Mouse (Mus musculus) kidney, embryonic 16.5 days (tissue): ENCODE measurements around the gene Dusp9. TPM values are rescaled to one million over a fixed set of nuclear protein-coding genes. Genes with fewer than 3 reads are reported as not detected.

Source experiments
- ATAC-seq: fragments of 200-750 bp; cut with Nextera tagmentation; 2 replicates; pipeline ENCODE4 v1.8.0; 2017; ENCODE audit warnings: moderate TSS enrichment; ENCODE audit not compliant: low FRiP score, low TSS enrichment
- H3K27ac ChIP-seq: fragments of 300-500 bp; sonication (generic); 2 replicates; pipeline ENCODE4 v1.5.1; 2014; ENCODE audit warnings: low read length
- H3K27me3 ChIP-seq: fragments of 300-500 bp; sonication (generic); 2 replicates; pipeline ENCODE4 v1.6.1; 2014; ENCODE audit warnings: low read length, control low read depth, mixed read lengths; ENCODE audit not compliant: insufficient read depth
- H3K36me3 ChIP-seq: fragments of 300-500 bp; sonication (generic); 2 replicates; pipeline ENCODE4 v1.6.1; 2014; ENCODE audit warnings: low read length, control low read depth, mixed read lengths; ENCODE audit not compliant: insufficient read depth
- H3K4me1 ChIP-seq: fragments of 300-500 bp; sonication (generic); 2 replicates; pipeline ENCODE4 v1.6.1; 2014; ENCODE audit warnings: low read length, control low read depth, mixed read lengths; ENCODE audit not compliant: insufficient read depth
- H3K4me2 ChIP-seq: fragments of 300-500 bp; sonication (generic); replicated peaks from 2 replicates; pipeline ENCODE4 v1.6.1; 2014; ENCODE audit warnings: low read depth, low read length
- H3K4me3 ChIP-seq: fragments of 300-500 bp; sonication (generic); 2 replicates; pipeline ENCODE4 v1.5.1; 2014; ENCODE audit warnings: mild to moderate bottlenecking, low read length
- H3K9ac ChIP-seq: fragments of 300-500 bp; sonication (generic); replicated peaks from 2 replicates; pipeline ENCODE4 v1.6.1; 2014; ENCODE audit warnings: low read length
- H3K9me3 ChIP-seq: fragments of 300-500 bp; sonication (generic); 2 replicates; pipeline ENCODE4 v1.6.1; 2016; ENCODE audit warnings: low read length, control low read depth
- WGBS: fragments of 180-500 bp; shearing (Covaris S2); extraction: QIAGEN DNeasy Blood & Tissue Kit; methylation state at CpG from one replicate; pipeline ENCODE4 v1.1.7; 2014; 5-methylcytosine and 5-hydroxymethylcytosine counted together
- polyA plus RNA-seq: library from polyadenylated mRNA; unstranded; fragments of >200 nt; fragmentation: Nextera tagmentation; extraction: Ambion mirVana; gene quantifications from 2 replicates; pipeline ENCODE4 v1.2.1, GENCODE M21; 2015

Dusp9 gene
- polyA plus RNA-seq, result 28.9 and 30.5 TPM in 2 replicates

DNA sequence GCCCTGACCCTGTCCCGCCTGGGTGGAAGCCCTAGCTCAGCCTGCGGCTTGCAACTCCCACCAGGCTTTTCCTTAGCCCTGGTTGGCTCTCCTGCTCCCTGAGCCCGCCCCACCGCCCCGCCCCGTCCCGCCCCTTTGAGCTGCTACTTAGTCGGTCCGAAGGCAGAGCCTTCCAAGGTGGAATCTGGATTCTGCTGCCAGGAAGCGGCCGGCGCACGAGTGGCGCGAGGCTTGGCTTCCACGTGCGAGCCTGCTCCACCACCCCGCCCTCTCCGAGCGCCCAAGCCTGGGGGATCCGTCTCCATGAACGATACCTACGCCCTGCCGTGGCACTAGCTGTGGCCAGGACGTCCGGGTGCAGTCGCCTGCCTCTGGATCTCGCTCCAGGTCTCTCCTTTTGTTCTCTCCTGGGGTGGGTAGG lies at the start of gene Dusp9:
Gene Dusp9, plus strand, starts transcription at position 165 of the 421 bp plus-strand sequence.
- no peaks in the 10 kb centered on the region for H3K36me3 ChIP-seq
- peak within 1 kb of the TSS; percentile 67 for H3K4me2 ChIP-seq
- H3K27me3 ChIP-seq, result peaks cover 35% of the 10 kb centered on the region
- peak within 1 kb of the TSS; percentile 50 for H3K4me3 ChIP-seq
- no peaks in the 10 kb centered on the region for H3K9me3 ChIP-seq
- H3K9ac ChIP-seq, result peak within 1 kb of the TSS; percentile 53
- WGBS, result 27% methylated on average over 28 of the region's 28 CpGs
- ATAC-seq, result peak; percentile 86
- no peaks in the 10 kb centered on the region for H3K4me1 ChIP-seq
- no peak within 1 kb of the TSS for H3K27ac ChIP-seq

GRCm38 (mm10) chrX:73593212-73593611 lies 46.0 kb upstream of the Dusp9 start:
- Histone ChIP-seq H3K36me3 (no peaks in the 10 kb centered on the region), H3K27ac (no peak overlapping the region), H3K9me3 (no peaks in the 10 kb centered on the region), H3K27me3 (peaks cover 4% of the 10 kb centered on the region; the same call in 1 of the 2 replicates), H3K4me2 (no peak overlapping the region), H3K4me1 (peaks cover 6% of the 10 kb centered on the region), H3K9ac (no peak overlapping the region), H3K4me3 (no peak overlapping the region)
- WGBS, result 34% methylated on average over 6 of the region's 6 CpGs
- no peak for ATAC-seq

- peak overlapping the region; percentile 43; the same call in 1 of the 2 replicates for H3K27ac ChIP-seq
- WGBS, result 33% methylated on average over 12 of the region's 12 CpGs
- ATAC-seq, result peak; percentile 78
These were observed 44.6 kb upstream of the Dusp9 start for GRCm38 (mm10) chrX:73594451-73595121.

GRCm38 (mm10) chrX:73595297-73595938 lies 43.8 kb upstream of the Dusp9 start:
- ATAC-seq, result no peak
- WGBS, result 58% methylated on average over 4 of the region's 4 CpGs
- H3K9ac ChIP-seq, result no peak overlapping the region
- no peaks in the 10 kb centered on the region for H3K36me3 ChIP-seq
- H3K9me3 ChIP-seq, result no peaks in the 10 kb centered on the region
- H3K4me2 ChIP-seq, result no peak overlapping the region
- H3K4me3 ChIP-seq, result no peak overlapping the region
- H3K4me1 ChIP-seq, result peaks cover 6% of the 10 kb centered on the region
- peaks cover 4% of the 10 kb centered on the region; the same call in 1 of the 2 replicates for H3K27me3 ChIP-seq
- H3K27ac ChIP-seq, result peak overlapping the region; percentile 43; the same call in 1 of the 2 replicates

More at GRCm38 (mm10) chrX:73594451-73595121, 44.6 kb upstream of the Dusp9 start:
- Histone ChIP-seq H3K4me1 (peaks cover 6% of the 10 kb centered on the region), H3K9ac (no peak overlapping the region), H3K4me2 (0 out of 2 replicates have a peak overlapping the region, but pooled peaks have one; percentile 10), H3K27me3 (peaks cover 4% of the 10 kb centered on the region; the same call in 1 of the 2 replicates), H3K9me3 (no peaks in the 10 kb centered on the region), H3K36me3 (no peaks in the 10 kb centered on the region), H3K4me3 (no peak overlapping the region)

DNA sequence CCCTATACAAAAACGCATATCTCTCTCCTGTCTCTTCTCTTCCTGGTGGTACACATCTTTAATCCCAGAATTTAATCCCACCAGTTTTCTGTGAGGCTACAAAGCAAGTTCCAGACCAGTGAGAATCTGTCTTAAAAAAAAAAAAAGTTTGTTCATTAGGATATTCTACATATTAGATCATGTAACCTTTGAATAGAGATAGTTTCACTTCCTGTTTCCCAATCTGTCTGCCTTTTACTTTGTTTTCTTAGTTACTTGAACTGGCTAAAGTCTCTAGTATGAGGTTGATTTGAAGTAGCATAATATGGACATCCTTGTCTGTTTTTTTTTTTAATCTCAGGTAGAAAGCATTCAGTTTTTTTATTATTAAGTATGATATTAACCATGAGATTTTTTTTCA lies 37.8 kb upstream of the Dusp9 start:
- Histone ChIP-seq H3K9me3 (no peaks in the 10 kb centered on the region), H3K27me3 (no peaks in the 10 kb centered on the region; the same call in 1 of the 2 replicates), H3K4me3 (no peak overlapping the region), H3K9ac (no peak overlapping the region), H3K27ac (no peak overlapping the region), H3K4me2 (no peak overlapping the region), H3K36me3 (no peaks in the 10 kb centered on the region), H3K4me1 (no peaks in the 10 kb centered on the region)
- ATAC-seq, result no peak
- WGBS, result 83% methylated on average over 1 of the region's 1 CpGs

- ATAC-seq, result peak; percentile 75; the same call in 1 of the 2 replicates
- peak overlapping the region; percentile 64; the same call in 1 of the 2 replicates for H3K27ac ChIP-seq
These were observed 25.6 kb upstream of the Dusp9 start for GRCm38 (mm10) chrX:73613665-73614064.

GRCm38 (mm10) chrX:73615876-73616275 lies 23.3 kb upstream of the Dusp9 start:
- Histone ChIP-seq H3K4me1 (no peaks in the 10 kb centered on the region), H3K4me3 (no peak overlapping the region), H3K9ac (no peak overlapping the region), H3K27me3 (peaks cover 18% of the 10 kb centered on the region; the same call in 1 of the 2 replicates), H3K27ac (no peak overlapping the region), H3K36me3 (no peaks in the 10 kb centered on the region), H3K4me2 (no peak overlapping the region), H3K9me3 (no peaks in the 10 kb centered on the region)
- 89% methylated on average over 1 of the region's 1 CpGs for WGBS
- no peak for ATAC-seq

More at GRCm38 (mm10) chrX:73613665-73614064, 25.6 kb upstream of the Dusp9 start:
- 38% methylated on average over 4 of the region's 4 CpGs for WGBS
- Histone ChIP-seq H3K9ac (no peak overlapping the region), H3K4me2 (no peak overlapping the region), H3K9me3 (no peaks in the 10 kb centered on the region), H3K4me1 (no peaks in the 10 kb centered on the region), H3K4me3 (no peak overlapping the region), H3K36me3 (no peaks in the 10 kb centered on the region), H3K27me3 (peaks cover 13% of the 10 kb centered on the region; the same call in 1 of the 2 replicates)

DNA sequence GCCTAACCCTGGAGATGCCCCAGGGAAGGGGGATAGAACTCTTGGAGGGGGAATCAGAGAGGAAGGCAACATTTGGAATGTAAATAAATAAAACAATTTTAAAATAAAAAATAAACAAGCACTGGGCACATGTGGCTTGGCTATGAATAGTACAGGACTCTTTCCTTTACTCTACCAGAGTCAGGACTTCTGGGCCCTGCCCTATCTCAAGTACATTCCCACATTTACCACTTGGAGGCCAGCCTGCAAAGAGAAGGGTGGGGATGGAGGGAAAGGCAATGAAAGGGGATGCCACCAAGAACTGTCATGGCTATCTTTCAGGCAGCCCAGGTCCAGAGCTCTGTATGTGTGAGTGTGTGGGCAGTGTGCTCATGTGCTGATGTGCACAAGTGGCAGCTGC lies 19.8 kb upstream of the Dusp9 start:
- Histone ChIP-seq H3K4me1 (no peaks in the 10 kb centered on the region), H3K4me3 (no peak overlapping the region), H3K27ac (no peak overlapping the region), H3K27me3 (peaks cover 18% of the 10 kb centered on the region; the same call in 1 of the 2 replicates), H3K4me2 (no peak overlapping the region), H3K36me3 (no peaks in the 10 kb centered on the region), H3K9ac (no peak overlapping the region), H3K9me3 (no peaks in the 10 kb centered on the region)
- ATAC-seq, result no peak

GRCm38 (mm10) chrX:73619890-73620289 lies 19.3 kb upstream of the Dusp9 start:
- H3K27me3 ChIP-seq, result peaks cover 22% of the 10 kb centered on the region; the same call in 1 of the 2 replicates
- H3K9me3 ChIP-seq, result no peaks in the 10 kb centered on the region
- no peak for ATAC-seq
- no peak overlapping the region for H3K9ac ChIP-seq
- H3K4me1 ChIP-seq, result no peaks in the 10 kb centered on the region
- 87% methylated on average over 2 of the region's 2 CpGs for WGBS
- H3K27ac ChIP-seq, result no peak overlapping the region
- no peak overlapping the region for H3K4me2 ChIP-seq
- no peak overlapping the region for H3K4me3 ChIP-seq
- no peaks in the 10 kb centered on the region for H3K36me3 ChIP-seq

GRCm38 (mm10) chrX:73626981-73627380 lies 12.2 kb upstream of the Dusp9 start:
- Histone ChIP-seq H3K4me2 (no peak overlapping the region), H3K27ac (no peak overlapping the region), H3K4me3 (no peak overlapping the region), H3K9me3 (no peaks in the 10 kb centered on the region), H3K9ac (no peak overlapping the region), H3K4me1 (no peaks in the 10 kb centered on the region), H3K36me3 (no peaks in the 10 kb centered on the region), H3K27me3 (peaks cover 19% of the 10 kb centered on the region; the same call in 1 of the 2 replicates)
- ATAC-seq, result no peak
